Mouse (Mus musculus): ENCODE measurements at regions not wholly inside any gene's neighbourhood (a gene's known extent, or its start where the extent isn't known, plus 50 kb on each side); places are given as distances from the start of the nearest gene placed in this dataset.
"Not testable (repeated sequence)": the region's sequence is repeated elsewhere in the genome, so short reads cannot be mapped to it uniquely, and the experiment has no call there.

DNA sequence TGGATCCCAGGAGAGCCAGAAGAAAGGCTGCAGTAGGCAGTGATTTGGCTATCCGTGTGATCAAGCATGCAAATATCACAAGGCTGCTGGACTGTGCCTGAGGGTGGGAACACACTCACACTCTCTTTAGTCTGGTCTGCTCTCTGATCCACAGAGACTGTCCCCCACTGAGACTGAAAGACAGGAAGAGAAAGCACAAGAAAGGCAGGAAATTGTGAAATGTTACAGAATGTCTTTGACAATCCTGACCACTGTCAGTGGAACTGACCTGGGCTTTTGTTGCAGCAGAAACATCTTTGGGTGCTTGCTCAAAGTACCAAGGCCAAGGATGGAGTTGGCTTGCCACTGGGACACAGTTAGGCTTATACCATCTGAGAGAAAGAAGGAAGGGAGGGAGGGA is 52.3 kb upstream of the Gpd2 start:
- 9% methylated on average over 1 of the region's 1 CpGs for WGBS
- Histone ChIP-seq H3K9ac (ENCODE audit: low read length) (no peak overlapping the region), H3K27me3 (ENCODE audit: control insufficient read depth, insufficient read depth, low read length) (no peaks in the 10 kb centered on the region), H3K36me3 (ENCODE audit: control insufficient read depth, insufficient read depth, low read length) (no peaks in the 10 kb centered on the region), H3K4me3 (ENCODE audit: control insufficient read depth in 1 of 2, insufficient read depth in 1 of 2, low read depth in 1 of 2, low read length in 2 of 2) (no peak overlapping the region), H3K4me1 (ENCODE audit: control insufficient read depth in 2 of 2, insufficient read depth in 2 of 2, low read length in 2 of 2) (no peaks in the 10 kb centered on the region), H3K4me2 (ENCODE audit: low read length) (no peak overlapping the region), H3K27ac (replicated peaks in 1 of 2; ENCODE audit: control insufficient read depth in 1 of 2, insufficient read depth in 1 of 2, low read depth in 2 of 2, low read length in 2 of 2) (no peak overlapping the region), H3K9me3 (ENCODE audit: control insufficient read depth, low read length) (no peaks in the 10 kb centered on the region)
- no peak for ATAC-seq (ENCODE audit: insufficient number of reproducible peaks, insufficient read depth, low FRiP score, low read depth)

DNA sequence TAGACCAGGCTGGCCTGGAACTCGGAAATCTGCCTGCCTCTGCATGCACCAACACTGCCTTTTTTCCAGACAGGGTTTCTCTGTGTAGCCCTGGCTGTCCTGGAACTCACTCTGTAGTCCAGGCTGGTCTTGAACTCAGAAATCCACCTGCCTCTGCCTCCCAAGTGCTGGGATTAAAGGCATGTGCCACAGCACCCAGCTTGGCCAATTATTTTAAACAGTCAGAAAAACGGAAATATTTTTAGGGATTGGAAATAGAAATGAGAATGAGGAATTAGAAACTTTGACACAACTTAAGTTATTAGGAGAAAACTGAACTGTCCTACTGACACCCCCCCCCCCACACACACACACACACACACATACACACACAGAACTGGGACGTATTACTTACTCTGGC is 54.3 kb upstream of the Gpd2 start:
- not testable (repeated sequence) for H3K36me3 ChIP-seq (ENCODE audit: control insufficient read depth, insufficient read depth, low read length); ATAC-seq (ENCODE audit: insufficient number of reproducible peaks, insufficient read depth, low FRiP score, low read depth); H3K9me3 ChIP-seq (ENCODE audit: control insufficient read depth, low read length); H3K4me1 ChIP-seq (ENCODE audit: control insufficient read depth in 2 of 2, insufficient read depth in 2 of 2, low read length in 2 of 2); H3K27me3 ChIP-seq (ENCODE audit: control insufficient read depth, insufficient read depth, low read length); H3K4me3 ChIP-seq (ENCODE audit: control insufficient read depth in 1 of 2, insufficient read depth in 1 of 2, low read depth in 1 of 2, low read length in 2 of 2); H3K4me2 ChIP-seq (ENCODE audit: low read length); H3K9ac ChIP-seq (ENCODE audit: low read length); H3K27ac ChIP-seq (replicated peaks in 1 of 2; ENCODE audit: control insufficient read depth in 1 of 2, insufficient read depth in 1 of 2, low read depth in 2 of 2, low read length in 2 of 2)
- WGBS, result 66% methylated on average over 3 of the region's 3 CpGs

DNA sequence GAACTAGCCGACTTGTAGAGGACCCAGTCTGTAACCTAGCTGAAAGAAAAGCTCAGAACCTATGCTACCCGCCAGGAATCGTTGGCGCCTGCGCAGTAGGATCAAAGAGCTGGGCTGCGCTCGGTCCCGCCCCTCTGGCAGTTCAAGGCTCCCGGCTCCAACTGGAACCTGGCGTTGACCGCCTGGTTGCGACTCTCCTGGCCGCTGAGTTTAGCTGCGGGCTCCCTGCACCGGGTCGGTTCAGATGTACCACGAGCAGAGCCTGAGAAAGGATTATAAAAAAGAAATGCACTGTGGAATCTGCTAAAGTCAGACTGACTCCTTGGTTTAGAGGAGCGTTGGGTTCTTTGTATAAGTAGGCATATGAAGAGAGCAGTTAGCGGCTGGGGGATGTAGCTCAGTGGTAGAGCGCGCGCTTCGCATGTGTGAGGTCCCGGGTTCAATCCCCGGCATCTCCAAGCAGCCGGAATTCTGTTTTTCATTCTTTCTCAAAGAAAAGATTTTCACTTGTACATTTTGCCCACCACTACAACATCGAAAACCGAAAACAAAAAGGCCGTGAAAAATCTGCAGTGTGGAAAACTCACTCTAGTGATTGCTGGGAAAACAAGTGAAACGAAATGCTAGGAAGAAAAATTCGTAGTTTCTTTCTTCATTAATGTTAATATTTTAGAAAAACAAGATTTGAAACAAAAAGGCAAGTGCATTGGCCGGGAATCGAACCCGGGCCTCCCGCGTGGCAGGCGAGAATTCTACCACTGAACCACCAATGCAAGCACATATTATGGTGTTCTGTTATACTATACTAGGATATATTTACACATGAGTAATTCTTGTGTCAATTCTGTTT is 55.5 kb upstream of the Gpd2 start:
- peak; percentile 96 for ATAC-seq (ENCODE audit: insufficient number of reproducible peaks, insufficient read depth, low FRiP score, low read depth)
- H3K36me3 ChIP-seq (ENCODE audit: control insufficient read depth, insufficient read depth, low read length), result no peaks in the 10 kb centered on the region
- no peaks in the 10 kb centered on the region for H3K9me3 ChIP-seq (ENCODE audit: control insufficient read depth, low read length)
- no peaks in the 10 kb centered on the region for H3K4me1 ChIP-seq (ENCODE audit: control insufficient read depth in 2 of 2, insufficient read depth in 2 of 2, low read length in 2 of 2)
- H3K9ac ChIP-seq (ENCODE audit: low read length), result peak overlapping the region; percentile 79
- no peaks in the 10 kb centered on the region for H3K27me3 ChIP-seq (ENCODE audit: control insufficient read depth, insufficient read depth, low read length)
- peak overlapping the region; percentile 66 for H3K4me2 ChIP-seq (ENCODE audit: low read length)
- peak overlapping the region; percentile 68 to 94 for H3K4me3 ChIP-seq (ENCODE audit: control insufficient read depth in 1 of 2, insufficient read depth in 1 of 2, low read depth in 1 of 2, low read length in 2 of 2)
- H3K27ac ChIP-seq (replicated peaks in 1 of 2; ENCODE audit: control insufficient read depth in 1 of 2, insufficient read depth in 1 of 2, low read depth in 2 of 2, low read length in 2 of 2), result peak overlapping the region; percentile 91 to 96
- 1% methylated on average over 37 of the region's 37 CpGs for WGBS

DNA sequence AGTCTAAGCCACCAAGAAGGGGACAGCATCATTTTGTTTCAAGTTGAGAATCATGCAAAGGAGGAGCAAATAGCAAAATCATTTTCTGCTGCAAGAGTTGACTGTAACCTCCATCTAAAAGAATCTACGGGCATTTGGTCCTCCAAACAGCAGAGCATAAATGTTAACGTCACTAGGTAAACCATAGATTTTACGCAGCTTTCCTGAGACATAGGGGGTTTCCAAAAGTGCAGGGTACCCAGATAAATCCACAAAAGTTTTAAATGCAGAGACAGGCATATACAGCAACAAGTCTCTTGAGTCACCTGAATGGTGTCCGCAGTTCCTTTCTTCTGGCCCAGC is 56.1 kb upstream of the Gpd2 start:
- Histone ChIP-seq H3K4me2 (ENCODE audit: low read length) (peak overlapping the region; percentile 66), H3K4me1 (ENCODE audit: control insufficient read depth in 2 of 2, insufficient read depth in 2 of 2, low read length in 2 of 2) (no peaks in the 10 kb centered on the region), H3K27ac (replicated peaks in 1 of 2; ENCODE audit: control insufficient read depth in 1 of 2, insufficient read depth in 1 of 2, low read depth in 2 of 2, low read length in 2 of 2) (peak overlapping the region; percentile 53 to 91; a peak in 3 of 4 replicates), H3K9ac (ENCODE audit: low read length) (peak overlapping the region; percentile 79), H3K9me3 (ENCODE audit: control insufficient read depth, low read length) (no peaks in the 10 kb centered on the region), H3K4me3 (ENCODE audit: control insufficient read depth in 1 of 2, insufficient read depth in 1 of 2, low read depth in 1 of 2, low read length in 2 of 2) (peak overlapping the region; percentile 68 to 94), H3K27me3 (ENCODE audit: control insufficient read depth, insufficient read depth, low read length) (no peaks in the 10 kb centered on the region), H3K36me3 (ENCODE audit: control insufficient read depth, insufficient read depth, low read length) (no peaks in the 10 kb centered on the region)
- WGBS, result 16% methylated on average over 4 of the region's 4 CpGs
- ATAC-seq (ENCODE audit: insufficient number of reproducible peaks, insufficient read depth, low FRiP score, low read depth), result no peak

DNA sequence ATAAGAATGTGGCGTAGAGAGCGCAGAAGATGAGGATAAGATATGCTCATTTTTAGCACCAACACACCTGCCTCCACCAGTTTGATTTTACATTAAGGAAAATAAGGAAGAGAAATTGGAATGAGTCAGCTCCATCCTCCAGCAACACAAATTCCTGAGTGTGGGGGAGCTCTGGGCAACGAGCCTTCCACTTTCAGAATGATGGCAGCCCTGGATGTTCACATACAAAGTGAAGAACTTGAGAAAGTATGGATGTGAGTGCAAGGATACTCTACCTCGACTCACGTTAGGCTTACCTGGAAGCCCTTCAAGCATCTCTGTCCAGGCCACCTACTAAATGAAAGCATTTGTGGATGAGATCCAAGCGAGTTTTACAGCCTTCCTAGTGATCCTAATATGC is 54.3 kb upstream of the Nr4a2 start:
- Histone ChIP-seq H3K9ac (ENCODE audit: low read length) (no peak overlapping the region), H3K27me3 (ENCODE audit: control insufficient read depth, insufficient read depth, low read length) (no peaks in the 10 kb centered on the region), H3K4me1 (ENCODE audit: control insufficient read depth in 2 of 2, insufficient read depth in 2 of 2, low read length in 2 of 2) (no peaks in the 10 kb centered on the region), H3K27ac (replicated peaks in 1 of 2; ENCODE audit: control insufficient read depth in 1 of 2, insufficient read depth in 1 of 2, low read depth in 2 of 2, low read length in 2 of 2) (no peak overlapping the region), H3K4me3 (ENCODE audit: control insufficient read depth in 1 of 2, insufficient read depth in 1 of 2, low read depth in 1 of 2, low read length in 2 of 2) (no peak overlapping the region), H3K4me2 (ENCODE audit: low read length) (no peak overlapping the region), H3K36me3 (ENCODE audit: control insufficient read depth, insufficient read depth, low read length) (no peaks in the 10 kb centered on the region), H3K9me3 (ENCODE audit: control insufficient read depth, low read length) (no peaks in the 10 kb centered on the region)
- ATAC-seq (ENCODE audit: insufficient number of reproducible peaks, insufficient read depth, low FRiP score, low read depth), result no peak
- WGBS, result 74% methylated on average over 6 of the region's 6 CpGs

DNA sequence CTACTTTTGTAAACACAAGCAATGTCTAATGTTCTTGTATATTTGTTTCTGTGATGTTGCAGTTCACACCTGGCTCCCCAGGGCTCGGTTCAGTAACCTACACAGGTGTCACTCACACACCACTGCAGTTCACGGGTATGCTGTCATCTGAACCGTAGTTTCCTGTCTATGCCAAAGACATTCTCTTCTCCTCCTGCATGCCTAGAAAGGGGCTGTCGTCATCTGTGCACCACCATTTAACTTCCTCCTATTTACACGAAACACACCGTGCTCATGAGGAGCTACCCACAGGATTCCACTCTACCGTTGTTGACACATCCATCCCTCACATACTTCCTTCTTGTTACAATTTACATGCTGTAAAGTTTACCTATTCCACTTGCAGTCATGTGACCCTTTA is 52.7 kb upstream of the Nr4a2 start:
- Histone ChIP-seq H3K4me2 (ENCODE audit: low read length) (no peak overlapping the region), H3K4me1 (ENCODE audit: control insufficient read depth in 2 of 2, insufficient read depth in 2 of 2, low read length in 2 of 2) (no peaks in the 10 kb centered on the region), H3K27me3 (ENCODE audit: control insufficient read depth, insufficient read depth, low read length) (no peaks in the 10 kb centered on the region), H3K9ac (ENCODE audit: low read length) (no peak overlapping the region), H3K36me3 (ENCODE audit: control insufficient read depth, insufficient read depth, low read length) (no peaks in the 10 kb centered on the region), H3K27ac (replicated peaks in 1 of 2; ENCODE audit: control insufficient read depth in 1 of 2, insufficient read depth in 1 of 2, low read depth in 2 of 2, low read length in 2 of 2) (no peak overlapping the region), H3K9me3 (ENCODE audit: control insufficient read depth, low read length) (no peaks in the 10 kb centered on the region), H3K4me3 (ENCODE audit: control insufficient read depth in 1 of 2, insufficient read depth in 1 of 2, low read depth in 1 of 2, low read length in 2 of 2) (no peak overlapping the region)
- WGBS, result 85% methylated on average over 7 of the region's 7 CpGs
- ATAC-seq (ENCODE audit: insufficient number of reproducible peaks, insufficient read depth, low FRiP score, low read depth), result no peak; the same call in 1 of the 2 replicates

DNA sequence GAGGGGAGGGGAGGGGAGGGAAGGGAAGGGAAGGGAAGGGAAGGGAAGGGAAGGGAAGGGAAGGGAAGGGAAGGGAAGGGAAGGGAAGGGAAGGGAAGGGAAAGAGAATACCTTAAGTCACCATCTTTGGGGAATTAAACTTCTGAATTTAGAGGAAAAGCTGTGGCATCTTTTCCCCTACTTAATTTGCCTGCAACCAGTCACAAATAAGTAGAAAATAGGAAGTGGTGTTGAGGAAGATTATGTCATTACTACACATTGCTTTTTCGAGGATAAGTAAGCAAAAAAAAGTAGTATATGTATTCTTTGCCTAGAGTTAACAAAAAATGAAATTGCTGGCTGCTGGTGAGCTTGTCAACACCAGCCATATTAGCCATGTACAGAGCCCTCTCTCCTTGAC is 51.4 kb upstream of the Nr4a2 start:
- Histone ChIP-seq H3K27ac (replicated peaks in 1 of 2; ENCODE audit: control insufficient read depth in 1 of 2, insufficient read depth in 1 of 2, low read depth in 2 of 2, low read length in 2 of 2) (no peak overlapping the region), H3K4me3 (ENCODE audit: control insufficient read depth in 1 of 2, insufficient read depth in 1 of 2, low read depth in 1 of 2, low read length in 2 of 2) (no peak overlapping the region), H3K27me3 (ENCODE audit: control insufficient read depth, insufficient read depth, low read length) (no peaks in the 10 kb centered on the region), H3K9ac (ENCODE audit: low read length) (no peak overlapping the region), H3K4me1 (ENCODE audit: control insufficient read depth in 2 of 2, insufficient read depth in 2 of 2, low read length in 2 of 2) (no peaks in the 10 kb centered on the region), H3K9me3 (ENCODE audit: control insufficient read depth, low read length) (no peaks in the 10 kb centered on the region), H3K4me2 (ENCODE audit: low read length) (no peak overlapping the region), H3K36me3 (ENCODE audit: control insufficient read depth, insufficient read depth, low read length) (no peaks in the 10 kb centered on the region)
- 45% methylated on average over 1 of the region's 1 CpGs for WGBS
- ATAC-seq (ENCODE audit: insufficient number of reproducible peaks, insufficient read depth, low FRiP score, low read depth), result no peak

Data from heart, embryonic 14.5 days (tissue).